Mouse (Mus musculus) left cerebral cortex, adult 8-10 months (tissue): ENCODE data around the gene Tex2. TPM values are rescaled to one million over a fixed set of nuclear protein-coding genes. Genes with fewer than 3 reads are reported as not detected.
"Not testable (repeated sequence)": the region's sequence is repeated elsewhere in the genome, so short reads cannot be mapped to it uniquely, and the experiment has no call there.

ENCODE experiments used
- DNase-seq, 2 experiments: peaks; one replicate each; pipeline ENCODE4 v3.0.0; 2022; ENCODE audit warnings: low spot score in 2 of 2
- total RNA-seq, 4 experiments: library from RNA; stranded (reverse); gene quantifications; 2 replicates each; pipeline ENCODE4 v1.2.4; 2022

Tex2 gene
- total RNA-seq, 4 experiments from 2014 or later: 112 to 137 (median 119) TPM

DNA sequence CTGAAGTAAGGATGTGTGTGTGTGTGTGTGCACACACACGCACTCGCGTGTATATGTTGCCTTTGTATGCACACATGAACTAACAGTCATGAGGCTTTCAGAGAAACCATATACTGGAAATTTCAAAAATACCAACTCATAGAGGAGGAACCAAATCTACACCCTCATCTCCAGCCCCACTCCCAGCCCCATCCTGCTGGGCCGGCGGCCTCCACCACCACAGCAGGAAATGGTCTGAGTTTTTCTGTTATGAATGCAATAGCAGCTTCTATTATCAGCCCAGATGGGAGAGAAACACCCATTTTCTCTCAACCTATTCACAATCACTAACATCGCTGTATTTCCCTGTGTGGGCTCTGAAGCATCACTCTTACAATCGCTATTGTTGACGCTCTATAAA is 8.8 kb upstream of the Tex2 start:
- no peak for DNase-seq

DNA sequence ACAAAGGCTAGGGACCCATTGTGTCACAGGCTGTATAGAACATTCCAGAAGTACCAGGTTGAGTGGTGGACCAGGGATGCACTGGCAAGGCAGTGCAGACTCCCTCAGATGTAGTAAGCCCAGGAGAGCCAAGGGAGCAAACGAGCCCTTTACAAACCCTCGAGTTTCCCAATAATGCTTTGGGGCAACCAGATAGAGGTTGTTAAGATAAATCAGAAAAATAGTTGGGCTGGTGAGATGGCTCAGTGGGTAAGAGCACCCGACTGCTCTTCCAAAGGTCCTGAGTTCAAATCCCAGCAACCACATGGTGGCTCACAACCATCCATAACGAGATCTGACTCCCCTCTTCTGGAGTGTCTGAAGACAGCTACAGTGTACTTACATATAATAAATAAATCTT is 5.5 kb upstream of the Tex2 start:
- not testable (repeated sequence) for DNase-seq

DNA sequence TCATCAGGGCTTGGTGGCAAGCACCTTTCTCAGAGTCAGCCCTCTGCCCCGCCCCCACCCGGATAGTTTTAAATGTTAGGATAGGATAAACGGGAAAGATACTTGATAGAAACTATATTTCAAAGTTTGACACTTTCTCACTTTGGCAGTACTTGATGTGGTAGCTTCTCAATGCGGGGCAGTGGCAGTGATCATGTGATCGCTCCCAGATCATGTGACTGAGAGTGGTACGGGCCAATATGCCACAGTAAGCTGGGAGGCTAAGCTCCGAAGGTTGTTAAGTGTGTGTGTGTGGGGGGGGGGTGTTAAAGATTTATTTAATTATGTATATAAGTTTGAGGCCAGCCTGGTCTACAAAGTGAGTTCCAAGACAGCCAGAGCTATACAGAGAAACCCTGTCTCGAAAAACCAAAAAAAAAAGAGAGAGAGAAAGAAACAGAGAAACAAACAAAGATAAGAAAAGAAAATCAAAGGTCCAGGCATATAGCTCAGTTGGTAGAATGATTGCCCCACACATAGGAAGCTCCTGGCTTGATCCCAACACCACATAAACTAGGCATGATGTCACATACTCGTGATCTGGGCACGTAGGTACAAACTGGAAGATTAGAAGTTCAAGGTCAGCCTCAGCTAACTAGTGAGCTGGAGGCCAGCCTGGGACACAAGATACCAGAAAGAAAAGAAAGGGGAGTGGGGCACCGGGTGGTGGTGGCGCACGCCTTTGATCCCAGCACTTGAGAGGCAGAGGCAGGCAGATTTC is 4.8 kb upstream of the Tex2 start:
- no peak for DNase-seq

- no peak for DNase-seq
Measured at GRCm38 (mm10) chr11:106615561-106615960, 2.3 kb upstream of the Tex2 start.

GRCm38 (mm10) chr11:106614339-106614645 is 1.1 kb upstream of the Tex2 start:
- DNase-seq: peak in 1 of 2 experiments; percentile 18

DNA sequence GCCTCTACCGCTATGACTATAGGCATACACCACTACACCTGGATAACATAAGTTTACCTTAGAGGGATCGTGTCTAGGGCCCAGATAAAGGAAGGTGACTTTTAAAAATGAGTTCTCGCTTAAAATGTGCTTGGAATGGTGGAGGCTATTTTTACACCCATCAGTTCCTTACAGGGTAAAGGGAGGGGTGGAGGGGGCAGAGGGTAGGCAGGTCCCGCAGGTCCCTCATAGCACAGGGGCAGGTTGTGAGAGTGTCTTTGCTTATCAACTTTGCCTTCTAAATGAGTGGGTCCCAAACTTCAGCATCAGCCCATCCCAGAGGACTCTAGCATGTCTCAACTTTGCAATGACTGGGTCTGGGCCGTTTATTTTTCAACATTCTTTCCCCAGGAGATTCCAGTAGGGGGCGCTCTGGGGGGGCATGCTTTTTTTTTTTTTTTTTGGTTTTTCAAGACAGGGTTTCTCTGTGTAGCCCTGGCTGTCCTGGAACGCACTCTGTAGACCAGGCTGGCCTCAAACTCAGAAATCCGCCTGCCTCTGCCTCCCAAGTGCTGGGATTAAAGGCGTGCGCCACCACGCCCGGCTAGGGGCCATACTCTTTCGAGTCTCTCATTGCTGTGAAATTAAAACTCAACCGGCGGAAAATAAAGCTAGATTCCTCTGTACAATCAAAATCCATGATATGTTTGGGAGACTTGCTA is 565 bp upstream of the Tex2 start:
- no peak for DNase-seq

DNA sequence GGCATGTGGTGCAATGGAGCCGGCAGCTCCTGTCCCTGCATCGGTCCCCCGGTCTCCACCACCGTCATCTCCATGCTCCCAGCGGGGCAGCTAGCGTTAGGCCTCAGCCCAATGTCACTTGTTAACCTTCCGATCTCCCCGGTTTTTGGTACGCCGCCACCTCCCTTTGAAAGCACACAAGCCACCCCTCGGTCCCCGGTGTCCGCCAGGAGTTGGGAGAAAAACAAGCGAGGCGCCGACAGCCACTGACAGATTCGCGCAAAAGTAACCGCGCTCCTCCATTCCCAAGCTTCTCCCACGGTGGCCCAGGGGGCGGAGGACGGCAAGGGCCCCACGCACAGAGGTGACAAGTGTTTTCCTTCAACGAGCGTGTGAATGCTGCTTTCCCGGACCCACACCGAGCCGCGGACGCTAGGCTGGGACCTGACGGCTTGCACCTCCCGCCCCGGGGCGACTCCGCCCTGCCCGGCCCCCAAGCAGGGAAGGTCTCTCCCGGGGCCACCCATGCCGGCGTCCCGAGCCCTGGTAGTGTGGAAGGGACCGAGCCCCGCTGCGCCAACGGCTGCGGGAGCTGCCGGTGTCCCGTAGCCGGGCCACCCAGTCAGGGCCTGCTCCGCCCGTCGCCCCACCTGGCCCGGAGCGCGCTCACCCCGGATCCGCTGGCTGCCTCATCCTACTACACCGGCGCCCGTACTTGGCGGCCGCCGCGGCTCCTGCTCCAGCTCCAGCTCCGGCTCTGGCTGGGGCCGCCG is 838 bp downstream of the Tex2 start:
- DNase-seq: peak in 1 of 2 experiments; percentile 35

DNA sequence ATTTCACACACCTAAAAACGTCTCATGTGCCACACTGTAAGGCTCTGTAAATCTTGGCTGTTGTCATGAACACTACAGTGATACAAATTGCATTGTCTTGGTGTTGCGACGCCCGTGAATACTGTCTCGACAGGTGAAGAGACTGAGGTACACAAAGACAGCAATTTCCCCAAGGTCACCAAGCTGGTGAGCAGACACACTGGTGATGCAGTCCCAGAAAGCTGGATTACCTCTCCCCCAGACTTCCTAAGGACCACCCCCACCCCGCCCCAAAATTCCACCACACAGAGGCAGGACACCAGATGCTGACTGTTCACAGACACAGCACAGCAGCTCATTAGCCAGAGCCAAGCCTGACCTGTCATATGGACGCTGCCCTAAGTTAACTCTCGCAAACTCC is 3.5 kb downstream of the Tex2 start:
- no peak for DNase-seq

GRCm38 (mm10) chr11:106607316-106607715 is 5.9 kb downstream of the Tex2 start:
- no peak for DNase-seq

- DNase-seq: no peak
Measured at GRCm38 (mm10) chr11:106606042-106606441, 7.2 kb downstream of the Tex2 start.

DNA sequence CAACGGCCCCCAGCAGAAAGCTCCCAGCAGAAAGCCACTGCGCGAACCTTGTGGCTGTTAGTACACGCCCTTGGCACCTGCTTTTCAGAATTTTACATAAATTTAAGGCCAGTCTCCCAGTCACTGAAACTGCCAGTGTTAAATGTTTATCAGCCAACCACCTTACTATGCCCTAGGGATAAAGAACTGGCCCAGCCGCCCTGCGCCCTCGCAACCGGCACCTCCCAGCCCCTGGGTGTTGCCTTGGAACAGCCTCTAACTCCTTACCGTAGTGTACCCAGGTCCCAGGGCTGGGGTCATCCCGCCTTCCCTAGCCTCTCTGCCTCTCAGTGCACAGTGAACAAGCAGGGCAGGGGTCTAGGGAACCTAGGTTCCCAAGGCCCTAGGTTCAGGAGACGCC is 10.0 kb downstream of the Tex2 start:
- DNase-seq: no peak

- no peak for DNase-seq
Measured at GRCm38 (mm10) chr11:106600124-106600523, 13.1 kb downstream of the Tex2 start.

DNA sequence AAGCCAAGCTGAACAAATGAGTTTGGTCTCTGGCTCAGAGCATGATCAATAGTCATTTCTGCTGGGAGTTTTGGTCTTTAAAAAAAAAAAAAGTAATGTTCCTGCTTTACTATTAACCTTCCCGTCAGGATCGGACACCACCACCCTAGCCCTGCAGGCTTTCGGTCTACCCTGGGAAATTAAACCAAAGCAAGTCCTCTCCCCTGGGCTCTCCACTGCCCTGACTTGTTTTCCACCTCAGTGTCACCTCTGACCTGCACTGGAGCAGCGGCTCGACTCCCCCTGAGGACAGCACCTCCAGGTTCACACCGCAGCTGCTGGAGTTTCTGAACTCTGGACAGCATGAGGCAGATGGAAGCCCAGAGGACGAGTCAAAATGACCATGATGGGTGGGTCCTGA is 13.9 kb downstream of the Tex2 start:
- no peak for DNase-seq

- no peak for DNase-seq
Measured at GRCm38 (mm10) chr11:106598339-106598738, 14.9 kb downstream of the Tex2 start.

GRCm38 (mm10) chr11:106597737-106598330 is 15.4 kb downstream of the Tex2 start:
- no peak for DNase-seq

GRCm38 (mm10) chr11:106591183-106591582 is 22.0 kb downstream of the Tex2 start:
- DNase-seq: no peak

DNA sequence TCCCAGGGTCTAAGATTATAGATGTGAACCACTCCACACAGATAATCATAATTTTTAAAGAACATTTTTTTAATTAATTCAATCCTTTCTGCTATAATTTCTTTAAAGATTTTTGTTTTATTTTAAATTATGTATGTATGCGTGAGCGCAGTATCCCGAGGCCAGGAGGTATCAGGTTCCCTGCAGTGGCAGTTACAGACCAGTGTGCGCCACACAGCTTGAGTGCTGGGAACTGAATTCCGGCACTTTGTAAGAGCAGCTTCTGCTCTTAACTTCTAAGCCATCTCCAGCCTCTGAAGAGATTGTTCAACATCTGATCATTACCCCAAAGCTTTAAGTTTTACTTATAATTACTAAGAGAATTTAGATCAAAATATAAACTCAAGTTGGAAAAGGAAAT is 23.1 kb downstream of the Tex2 start:
- DNase-seq: no peak

DNA sequence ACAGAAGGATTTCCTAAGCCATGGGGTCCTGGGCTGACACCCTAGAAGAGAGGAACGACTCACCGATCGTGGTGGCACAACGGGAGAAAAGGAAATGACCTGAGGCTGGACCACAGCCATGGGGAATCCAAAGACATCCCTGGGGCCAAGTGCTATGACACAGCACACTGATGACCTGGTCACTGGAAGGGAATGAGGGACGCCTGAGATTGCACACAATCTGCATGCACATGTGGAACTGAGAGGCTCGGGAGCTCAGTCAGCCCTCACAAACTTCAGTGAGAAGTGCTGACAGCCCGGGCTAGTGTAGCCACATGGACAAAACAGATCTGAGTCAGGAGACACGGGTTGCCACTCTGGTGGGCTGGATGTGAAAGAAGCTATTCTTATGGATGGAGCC is 24.4 kb downstream of the Tex2 start:
- DNase-seq: no peak

DNA sequence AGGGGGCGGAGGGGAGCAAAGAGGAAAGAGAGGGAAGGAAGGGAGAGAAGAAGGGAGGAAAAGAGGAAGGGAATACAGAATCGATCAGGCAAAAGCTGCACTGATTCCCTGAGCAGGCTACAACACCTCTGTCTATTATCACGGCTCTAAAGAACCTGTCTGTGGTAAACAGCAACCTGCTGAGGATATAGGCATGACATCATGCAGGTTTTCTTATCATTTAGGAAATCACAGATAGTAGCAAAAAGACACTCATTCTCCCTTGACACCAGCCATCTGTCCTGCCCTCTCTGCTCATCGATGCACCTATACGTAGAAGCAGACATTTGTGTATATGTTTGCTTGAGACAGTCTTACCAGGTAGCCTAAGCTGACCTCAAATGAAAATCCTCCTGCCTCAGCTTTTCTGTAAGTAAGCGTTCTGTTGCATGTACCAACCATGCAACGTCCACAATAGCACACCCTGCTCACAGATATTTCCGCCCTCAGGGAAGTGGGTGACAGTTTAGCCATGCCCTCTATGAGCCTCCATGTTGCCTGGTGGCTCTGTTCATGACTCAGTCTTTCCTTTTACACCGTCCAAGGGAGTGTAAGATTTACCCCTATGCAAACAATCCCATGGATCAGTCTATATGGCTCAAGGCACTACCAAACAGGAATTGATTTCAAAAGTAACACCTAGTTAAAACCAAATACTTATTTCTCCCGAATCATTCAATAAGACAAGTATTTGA is 25.3 kb downstream of the Tex2 start:
- DNase-seq: no peak

DNA sequence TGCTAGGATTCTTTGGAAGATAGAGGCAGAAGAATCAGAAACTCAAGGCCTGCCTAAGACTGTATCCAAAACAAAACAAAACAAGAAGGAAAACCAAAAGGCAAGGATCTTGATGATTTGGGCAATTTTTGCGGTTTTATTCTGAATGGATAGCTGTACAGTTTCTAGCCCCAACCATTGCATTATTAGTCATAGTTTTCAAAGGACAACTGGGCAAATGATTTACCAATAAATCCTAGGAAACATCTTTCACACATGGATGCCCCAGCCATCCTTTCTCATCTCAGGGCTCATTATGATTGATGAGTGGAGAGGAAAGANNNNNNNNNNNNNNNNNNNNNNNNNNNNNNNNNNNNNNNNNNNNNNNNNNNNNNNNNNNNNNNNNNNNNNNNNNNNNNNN is 29.4 kb downstream of the Tex2 start:
- no peak for DNase-seq

DNA sequence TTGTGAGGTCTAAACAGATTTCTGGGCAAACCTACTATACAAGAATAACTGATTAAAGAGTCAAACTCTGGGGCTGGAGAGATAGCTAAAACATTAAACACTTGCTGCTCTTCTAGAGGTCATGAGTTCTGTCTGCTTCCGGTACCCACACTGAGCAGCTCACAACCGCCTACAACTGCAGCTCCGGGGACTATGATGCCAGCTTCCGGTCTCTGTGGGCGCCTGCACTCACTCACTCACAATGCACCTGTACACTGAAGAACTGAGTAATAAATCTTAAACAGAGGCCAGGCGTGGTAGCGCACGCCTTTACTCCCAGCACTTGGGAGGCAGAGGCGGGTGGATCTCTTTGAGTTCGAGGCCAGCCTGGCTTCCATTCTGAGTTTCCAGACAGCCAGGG is 31.9 kb downstream of the Tex2 start:
- no peak for DNase-seq
